Mouse (Mus musculus): ENCODE results near the gene Mlx. TPM values are rescaled to one million over a fixed set of nuclear protein-coding genes. Genes with fewer than 3 reads are reported as not detected.

Mlx gene
- polyA plus RNA-seq, 1 experiment from 2014 or later: 36.0 TPM

DNA sequence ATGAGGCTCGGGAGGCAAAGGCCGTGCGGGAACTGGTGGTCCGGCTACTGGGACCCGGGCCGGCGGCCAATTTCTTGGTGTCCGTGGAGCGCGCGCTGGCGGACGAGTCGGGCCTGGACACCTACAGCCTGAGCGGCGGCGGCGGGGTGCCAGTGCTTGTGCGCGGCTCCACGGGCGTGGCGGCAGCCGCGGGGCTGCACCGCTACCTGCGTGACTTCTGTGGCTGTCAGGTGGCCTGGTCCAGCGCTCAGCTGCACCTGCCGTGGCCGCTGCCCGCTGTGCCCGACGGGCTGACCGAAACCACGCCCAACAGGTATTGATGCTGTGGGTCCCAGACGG, 16.9 kb upstream of the Mlx start:
- Histone ChIP-seq H3K9ac (ENCODE audit: low read depth, low read length) (peak overlapping the region; percentile 75), H3K27ac (ENCODE audit: low read depth, low read length) (no peak overlapping the region), H3K4me3 (ENCODE audit: low read depth, low read length) (peak overlapping the region; percentile 79), H3K4me2 (peak overlapping the region; percentile 98), H3K9me3 (replicated peaks; ENCODE audit: control insufficient read depth, low read length) (no peaks in the 10 kb centered on the region), H3K36me3 (ENCODE audit: control insufficient read depth, insufficient read depth, low read length) (no peaks in the 10 kb centered on the region), H3K27me3 (ENCODE audit: control insufficient read depth, insufficient read depth, low read length) (no peaks in the 10 kb centered on the region; the same call in 1 of the 2 replicates), H3K4me1 (ENCODE audit: control insufficient read depth, insufficient read depth, low read length) (peaks cover 16% of the 10 kb centered on the region)
- peak; percentile 20; the same call in 1 of the 2 replicates for ATAC-seq (replicated peaks; ENCODE audit: insufficient number of reproducible peaks, low FRiP score, low TSS enrichment)
- 1% methylated on average over 35 of the region's 36 CpGs for WGBS (ENCODE audit: insufficient replicate concordance)

- Histone ChIP-seq H3K9ac (ENCODE audit: low read depth, low read length) (no peak overlapping the region), H3K4me2 (no peak overlapping the region; the same call in 1 of the 2 replicates), H3K27me3 (ENCODE audit: control insufficient read depth, insufficient read depth, low read length) (no peaks in the 10 kb centered on the region; the same call in 1 of the 2 replicates), H3K4me1 (ENCODE audit: control insufficient read depth, insufficient read depth, low read length) (peaks cover 15% of the 10 kb centered on the region), H3K4me3 (ENCODE audit: low read depth, low read length) (no peak overlapping the region; the same call in 1 of the 2 replicates), H3K9me3 (replicated peaks; ENCODE audit: control insufficient read depth, low read length) (no peaks in the 10 kb centered on the region), H3K27ac (ENCODE audit: low read depth, low read length) (no peak overlapping the region), H3K36me3 (ENCODE audit: control insufficient read depth, insufficient read depth, low read length) (no peaks in the 10 kb centered on the region)
- 68% methylated on average over 6 of the region's 6 CpGs for WGBS (ENCODE audit: insufficient replicate concordance)
- ATAC-seq (replicated peaks; ENCODE audit: insufficient number of reproducible peaks, low FRiP score, low TSS enrichment): no peak
Observed at GRCm38 (mm10) chr11:101070987-101071386, 16.1 kb upstream of the Mlx start.

DNA sequence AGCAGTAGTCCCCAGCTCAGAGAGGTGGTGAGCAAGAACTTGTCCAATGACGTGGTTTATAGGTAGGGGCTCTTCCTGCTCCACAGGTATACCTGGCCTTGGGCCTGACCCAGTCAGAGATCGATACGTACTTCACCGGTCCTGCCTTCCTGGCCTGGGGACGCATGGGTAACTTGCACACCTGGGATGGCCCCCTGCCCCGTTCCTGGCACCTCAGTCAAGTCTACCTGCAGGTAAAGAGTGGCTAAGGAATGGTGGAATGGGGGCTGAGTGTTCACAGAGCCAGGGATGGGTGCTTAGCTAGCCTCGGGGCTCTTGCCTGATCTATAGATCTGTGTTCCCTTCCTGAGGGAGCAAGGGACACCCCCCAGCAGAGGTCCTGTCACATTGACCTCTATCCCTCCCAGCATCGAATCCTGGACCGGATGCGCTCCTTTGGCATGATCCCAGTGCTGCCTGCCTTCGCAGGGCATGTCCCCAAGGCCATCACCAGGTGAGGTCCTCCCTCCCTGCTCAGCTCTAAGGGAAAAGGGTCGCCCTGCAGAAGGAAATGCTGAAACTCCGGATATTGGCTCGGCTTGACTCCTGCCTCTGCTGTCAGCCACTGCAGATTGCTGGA, 15.2 kb upstream of the Mlx start:
- Histone ChIP-seq H3K4me1 (ENCODE audit: control insufficient read depth, insufficient read depth, low read length) (peaks cover 8% of the 10 kb centered on the region; the same call in 1 of the 2 replicates), H3K36me3 (ENCODE audit: control insufficient read depth, insufficient read depth, low read length) (peaks cover 2% of the 10 kb centered on the region; the same call in 1 of the 2 replicates), H3K27me3 (ENCODE audit: control insufficient read depth, insufficient read depth, low read length) (peaks cover 6% of the 10 kb centered on the region), H3K9me3 (replicated peaks; ENCODE audit: control insufficient read depth, low read length) (no peaks in the 10 kb centered on the region), H3K27ac (ENCODE audit: low read depth, low read length) (no peak overlapping the region), H3K9ac (ENCODE audit: low read depth, low read length) (no peak overlapping the region), H3K4me2 (no peak overlapping the region), H3K4me3 (ENCODE audit: low read depth, low read length) (no peak overlapping the region)
- ATAC-seq (replicated peaks; ENCODE audit: insufficient number of reproducible peaks, low FRiP score, low TSS enrichment): no peak
- 60% methylated on average over 14 of the region's 14 CpGs for WGBS (ENCODE audit: insufficient replicate concordance)

- 64% methylated on average over 9 of the region's 9 CpGs for WGBS (ENCODE audit: insufficient replicate concordance)
- peak within 1 kb of the TSS; percentile 27 for H3K4me2 ChIP-seq
- H3K4me3 ChIP-seq (ENCODE audit: low read depth, low read length): no peak within 1 kb of the TSS
- H3K36me3 ChIP-seq (ENCODE audit: control insufficient read depth, insufficient read depth, low read length): peaks cover 2% of the 10 kb centered on the region; the same call in 1 of the 2 replicates
- no peaks in the 10 kb centered on the region for H3K9me3 ChIP-seq (replicated peaks; ENCODE audit: control insufficient read depth, low read length)
- peaks cover 6% of the 10 kb centered on the region for H3K4me1 ChIP-seq (ENCODE audit: control insufficient read depth, insufficient read depth, low read length)
- no peak for ATAC-seq (replicated peaks; ENCODE audit: insufficient number of reproducible peaks, low FRiP score, low TSS enrichment)
- peaks cover 52% of the 10 kb centered on the region for H3K27me3 ChIP-seq (ENCODE audit: control insufficient read depth, insufficient read depth, low read length)
- no peak within 1 kb of the TSS for H3K9ac ChIP-seq (ENCODE audit: low read depth, low read length)
- H3K27ac ChIP-seq (ENCODE audit: low read depth, low read length): no peak within 1 kb of the TSS
Observed at GRCm38 (mm10) chr11:101078121-101078520, 9.0 kb upstream of the Mlx start, which contains the start of gene Hsd17b1. Gene Hsd17b1 (plus strand): TSS chr11:101078411.

DNA sequence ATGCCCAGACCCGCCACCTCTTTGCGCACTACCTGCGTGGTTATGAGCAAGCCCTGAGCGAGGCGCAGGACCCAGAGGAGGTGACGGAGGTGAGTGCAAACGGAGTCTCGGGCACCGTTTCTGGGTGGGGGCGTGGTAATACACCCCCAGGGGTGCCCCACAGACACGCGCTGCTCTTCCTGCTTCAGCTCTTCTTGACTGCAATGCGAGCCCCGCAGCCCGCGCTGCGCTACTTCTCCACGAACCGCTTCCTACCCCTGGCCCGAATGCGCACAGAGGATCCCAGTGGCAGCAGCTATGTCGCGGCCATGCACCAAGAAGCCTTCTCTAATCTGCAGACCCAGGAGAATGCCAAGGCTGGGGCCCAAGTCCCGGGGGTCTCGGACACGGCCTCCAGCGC, 7.3 kb upstream of the Mlx start:
- Histone ChIP-seq H3K4me2 (peak overlapping the region; percentile 47), H3K9ac (ENCODE audit: low read depth, low read length) (no peak overlapping the region), H3K9me3 (replicated peaks; ENCODE audit: control insufficient read depth, low read length) (no peaks in the 10 kb centered on the region), H3K4me3 (ENCODE audit: low read depth, low read length) (peak overlapping the region; percentile 6; the same call in 1 of the 2 replicates), H3K4me1 (ENCODE audit: control insufficient read depth, insufficient read depth, low read length) (peaks cover 10% of the 10 kb centered on the region), H3K27ac (ENCODE audit: low read depth, low read length) (no peak overlapping the region), H3K27me3 (ENCODE audit: control insufficient read depth, insufficient read depth, low read length) (peaks cover 52% of the 10 kb centered on the region), H3K36me3 (ENCODE audit: control insufficient read depth, insufficient read depth, low read length) (peaks cover 5% of the 10 kb centered on the region; the same call in 1 of the 2 replicates)
- WGBS (ENCODE audit: insufficient replicate concordance): 2% methylated on average over 27 of the region's 27 CpGs
- no peak for ATAC-seq (replicated peaks; ENCODE audit: insufficient number of reproducible peaks, low FRiP score, low TSS enrichment)

- Histone ChIP-seq H3K36me3 (ENCODE audit: control insufficient read depth, insufficient read depth, low read length) (peaks cover 5% of the 10 kb centered on the region; the same call in 1 of the 2 replicates), H3K27ac (ENCODE audit: low read depth, low read length) (no peak overlapping the region), H3K4me1 (ENCODE audit: control insufficient read depth, insufficient read depth, low read length) (peaks cover 10% of the 10 kb centered on the region), H3K27me3 (ENCODE audit: control insufficient read depth, insufficient read depth, low read length) (peaks cover 52% of the 10 kb centered on the region), H3K4me2 (no peak overlapping the region), H3K9ac (ENCODE audit: low read depth, low read length) (no peak overlapping the region), H3K9me3 (replicated peaks; ENCODE audit: control insufficient read depth, low read length) (no peaks in the 10 kb centered on the region), H3K4me3 (ENCODE audit: low read depth, low read length) (no peak overlapping the region)
- 65% methylated on average over 5 of the region's 5 CpGs for WGBS (ENCODE audit: insufficient replicate concordance)
- no peak for ATAC-seq (replicated peaks; ENCODE audit: insufficient number of reproducible peaks, low FRiP score, low TSS enrichment)
Observed at GRCm38 (mm10) chr11:101080421-101080820, 6.7 kb upstream of the Mlx start.

GRCm38 (mm10) chr11:101081659-101082058, 5.4 kb upstream of the Mlx start:
- Histone ChIP-seq H3K4me3 (ENCODE audit: low read depth, low read length) (peak overlapping the region; percentile 74), H3K27me3 (ENCODE audit: control insufficient read depth, insufficient read depth, low read length) (peaks cover 48% of the 10 kb centered on the region), H3K4me1 (ENCODE audit: control insufficient read depth, insufficient read depth, low read length) (peaks cover 19% of the 10 kb centered on the region), H3K27ac (ENCODE audit: low read depth, low read length) (peak overlapping the region; percentile 75), H3K9me3 (replicated peaks; ENCODE audit: control insufficient read depth, low read length) (no peaks in the 10 kb centered on the region), H3K9ac (ENCODE audit: low read depth, low read length) (peak overlapping the region; percentile 55), H3K4me2 (peak overlapping the region; percentile 88), H3K36me3 (ENCODE audit: control insufficient read depth, insufficient read depth, low read length) (peaks cover 7% of the 10 kb centered on the region; the same call in 1 of the 2 replicates)
- no peak for ATAC-seq (replicated peaks; ENCODE audit: insufficient number of reproducible peaks, low FRiP score, low TSS enrichment)
- 7% methylated on average over 10 of the region's 10 CpGs for WGBS (ENCODE audit: insufficient replicate concordance)

DNA sequence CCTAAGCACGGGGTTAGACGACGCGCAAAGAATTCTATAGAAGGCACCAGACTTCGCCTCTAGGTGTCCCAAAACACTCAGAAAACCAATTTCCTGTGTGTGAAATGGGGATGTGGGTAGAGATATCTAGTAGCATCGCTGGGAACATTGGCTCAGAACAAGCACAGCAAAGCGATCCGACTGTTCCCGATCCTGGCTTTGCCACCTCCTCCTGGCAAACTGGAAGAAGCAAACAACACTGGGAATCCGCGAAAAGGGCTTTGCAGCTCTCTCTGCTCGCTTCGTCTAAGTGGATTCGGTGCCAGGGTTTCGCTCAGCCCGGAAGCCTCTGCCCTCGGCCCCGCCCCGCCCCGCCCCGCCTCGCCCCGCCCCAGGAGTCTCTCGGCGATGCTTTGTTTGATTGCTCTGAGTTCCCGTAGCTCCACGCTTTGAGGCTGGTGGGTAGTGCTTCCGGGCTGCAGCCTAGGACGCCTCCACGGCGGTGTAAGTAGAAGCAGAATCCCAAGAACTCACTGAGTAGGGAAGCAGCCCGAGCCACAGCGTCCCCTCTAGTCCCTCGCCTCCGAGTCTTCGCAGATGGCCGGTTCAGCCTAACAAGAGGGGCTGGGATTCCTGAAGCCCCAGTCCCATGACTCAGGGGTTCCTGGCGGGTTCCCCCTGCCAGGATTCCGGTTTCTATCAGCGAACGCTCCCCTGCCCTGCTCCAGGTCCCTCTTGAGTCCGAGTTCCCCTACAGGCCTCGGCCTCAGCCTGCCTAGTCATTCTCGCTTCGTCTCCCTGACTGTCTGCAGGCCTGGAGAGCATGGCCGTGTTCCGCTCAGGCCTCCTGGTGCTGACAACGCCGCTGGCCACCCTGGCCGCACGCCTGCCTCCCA, 4.6 kb upstream of the Mlx start, which contains the start of gene Coasy:
TSS of gene Coasy (plus strand) at position 358 of the 875 bp plus-strand sequence.
- ATAC-seq (replicated peaks; ENCODE audit: insufficient number of reproducible peaks, low FRiP score, low TSS enrichment): peak; percentile 86
- H3K4me3 ChIP-seq (ENCODE audit: low read depth, low read length): peak within 1 kb of the TSS; percentile 74
- under 1% methylated on average over 51 of the region's 51 CpGs for WGBS (ENCODE audit: insufficient replicate concordance)
- peak within 1 kb of the TSS; percentile 88 for H3K4me2 ChIP-seq
- H3K27ac ChIP-seq (ENCODE audit: low read depth, low read length): peak within 1 kb of the TSS; percentile 83
- H3K9me3 ChIP-seq (replicated peaks; ENCODE audit: control insufficient read depth, low read length): no peaks in the 10 kb centered on the region
- H3K36me3 ChIP-seq (ENCODE audit: control insufficient read depth, insufficient read depth, low read length): peaks cover 7% of the 10 kb centered on the region; the same call in 1 of the 2 replicates
- H3K4me1 ChIP-seq (ENCODE audit: control insufficient read depth, insufficient read depth, low read length): peaks cover 22% of the 10 kb centered on the region
- H3K9ac ChIP-seq (ENCODE audit: low read depth, low read length): peak within 1 kb of the TSS; percentile 90
- H3K27me3 ChIP-seq (ENCODE audit: control insufficient read depth, insufficient read depth, low read length): peaks cover 40% of the 10 kb centered on the region
